Mouse (Mus musculus) intestine, embryonic 14.5 days (tissue): Measurements from ENCODE around the gene Itih4. TPM values are rescaled to one million over a fixed set of nuclear protein-coding genes. Genes with fewer than 3 reads are reported as not detected.

Source experiments
- ATAC-seq: fragments of 200-750 bp; cut with Nextera tagmentation; replicated peaks from 2 replicates; pipeline ENCODE4 v1.8.0; 2017; ENCODE audit warnings: low read depth, moderate number of reproducible peaks, moderate TSS enrichment, moderate library complexity; ENCODE audit not compliant: low FRiP score, low TSS enrichment
- DNase-seq: peaks from one replicate; pipeline ENCODE4 v3.0.0-alpha.2; 2018; ENCODE audit warnings: low spot score
- H3K27ac ChIP-seq: fragments of 300-500 bp; sonication (generic); 2 replicates; pipeline ENCODE4 v1.5.1; 2014; ENCODE audit warnings: low read depth, mild to moderate bottlenecking, control low read depth
- H3K27me3 ChIP-seq: fragments of 300-500 bp; sonication (generic); replicated peaks from 2 replicates; pipeline ENCODE4 v1.6.1; 2014; ENCODE audit warnings: low read length, control low read depth; ENCODE audit not compliant: control insufficient read depth, insufficient read depth
- H3K36me3 ChIP-seq: fragments of 300-500 bp; sonication (generic); 2 replicates; pipeline ENCODE4 v1.6.1; 2014; ENCODE audit warnings: low read length, control low read depth; ENCODE audit not compliant: control insufficient read depth, insufficient read depth
- H3K4me1 ChIP-seq: fragments of 300-500 bp; sonication (generic); replicated peaks from 2 replicates; pipeline ENCODE4 v1.6.1; 2014; ENCODE audit warnings: low read length, control low read depth, mixed read lengths; ENCODE audit not compliant: control insufficient read depth, insufficient read depth
- H3K4me2 ChIP-seq: fragments of 300-500 bp; sonication (generic); 2 replicates; pipeline ENCODE4 v1.6.1; 2014; ENCODE audit warnings: low read length
- H3K4me3 ChIP-seq: fragments of 300-500 bp; sonication (generic); 2 replicates; pipeline ENCODE4 v1.5.1; 2014; ENCODE audit warnings: low read depth, low read length, control low read depth, mixed read lengths
- H3K9ac ChIP-seq: fragments of 300-500 bp; sonication (generic); 2 replicates; pipeline ENCODE4 v1.6.1; 2014; ENCODE audit warnings: mild to moderate bottlenecking, low read length
- H3K9me3 ChIP-seq: fragments of 300-500 bp; sonication (generic); 2 replicates; pipeline ENCODE4 v1.6.1; 2016; ENCODE audit warnings: low read length, control low read depth; ENCODE audit not compliant: control insufficient read depth
- WGBS: fragments of 180-500 bp; shearing (Covaris S2); extraction: QIAGEN DNeasy Blood & Tissue Kit; methylation state at CpG from one replicate; pipeline ENCODE4 v1.1.7; 2014; 5-methylcytosine and 5-hydroxymethylcytosine counted together
- polyA plus RNA-seq: library from polyadenylated mRNA; unstranded; fragments of >200 nt; fragmentation: Nextera tagmentation; extraction: Ambion mirVana; gene quantifications from 2 replicates; pipeline ENCODE4 v1.2.1, GENCODE M21; 2014

Itih4 gene
- 0.05 TPM in 1 of 2 replicates, not detected in the other for polyA plus RNA-seq

DNA sequence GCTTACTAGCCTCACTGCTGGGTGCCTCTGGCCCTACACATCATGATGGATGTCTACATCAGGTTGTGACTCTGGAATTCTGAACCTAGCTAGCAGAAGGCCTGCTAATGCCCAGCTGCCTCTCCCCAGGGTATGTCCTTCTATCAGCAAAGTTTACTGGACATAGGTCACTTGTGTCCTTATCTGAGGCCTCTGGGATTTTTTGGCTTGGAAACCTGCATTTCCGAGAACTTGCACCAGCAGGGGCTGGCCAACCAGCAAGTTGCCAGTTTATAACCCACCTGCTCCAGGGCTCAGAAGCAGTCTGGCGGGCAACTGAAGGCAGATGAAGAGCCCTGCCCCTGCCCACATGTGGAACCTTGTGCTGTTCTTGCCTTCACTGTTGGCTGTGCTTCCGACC, at the start of gene Itih4:
Itih4 (plus strand) TSS at position 273 of the 400 bp plus-strand sequence.
- no peaks in the 10 kb centered on the region for H3K27me3 ChIP-seq
- H3K9me3 ChIP-seq, result no peaks in the 10 kb centered on the region
- H3K4me1 ChIP-seq, result peaks cover 6% of the 10 kb centered on the region
- DNase-seq, result no peak
- no peaks in the 10 kb centered on the region for H3K36me3 ChIP-seq
- no peak within 1 kb of the TSS for H3K4me2 ChIP-seq
- WGBS, result 88% methylated on average over 3 of the region's 3 CpGs
- H3K4me3 ChIP-seq, result no peak within 1 kb of the TSS
- no peak for ATAC-seq
- H3K27ac ChIP-seq, result no peak within 1 kb of the TSS
- H3K9ac ChIP-seq, result no peak within 1 kb of the TSS

DNA sequence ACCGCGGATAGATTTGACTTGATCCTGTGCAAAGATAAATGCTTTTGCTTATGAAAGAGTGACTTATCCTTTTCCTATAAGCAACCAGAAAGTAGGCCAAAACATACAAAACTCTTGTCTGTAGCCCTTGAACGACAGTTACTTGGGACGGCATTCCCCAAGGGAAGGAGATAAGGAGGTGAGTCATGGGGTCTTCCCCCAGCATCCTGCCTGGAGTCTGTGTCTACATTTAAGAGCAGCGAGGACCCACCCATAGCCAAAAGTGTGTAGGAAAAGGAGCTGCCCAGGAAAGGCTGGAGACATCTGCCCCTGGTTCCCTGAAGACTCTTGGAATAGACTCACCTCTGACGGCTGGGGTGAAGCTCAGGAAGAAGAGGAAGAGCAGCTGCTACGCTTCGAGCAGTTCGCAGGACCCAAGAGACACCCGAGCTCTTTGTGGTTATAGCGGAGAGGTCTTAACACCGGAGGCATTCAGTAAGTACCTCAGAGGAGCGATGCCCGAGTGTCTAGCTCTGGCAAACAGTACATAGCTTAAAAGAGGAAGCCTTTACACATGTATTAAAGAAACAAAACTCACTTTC, 48.8 kb upstream of the Itih4 start:
- ATAC-seq, result no peak
- WGBS, result 90% methylated on average over 14 of the region's 14 CpGs

DNA sequence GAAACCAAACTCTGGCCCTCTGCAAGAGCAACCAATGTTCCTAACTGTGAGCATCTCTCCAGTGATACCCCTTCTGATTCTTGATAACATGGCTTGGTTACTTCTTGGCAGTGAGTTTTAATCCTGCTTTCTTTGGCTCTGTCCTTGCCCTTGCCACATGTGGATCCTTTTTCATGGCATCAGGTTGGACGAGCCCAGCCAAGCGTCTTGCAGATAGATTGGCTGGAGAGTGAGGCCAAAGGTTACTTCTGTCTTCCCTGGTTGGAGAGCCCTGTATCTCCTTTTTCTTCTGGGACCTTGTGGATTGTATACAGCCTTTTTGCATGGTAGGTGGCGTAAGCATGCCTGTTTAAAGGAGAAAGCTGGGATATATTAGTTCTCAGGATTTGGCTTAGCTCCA, 42.6 kb upstream of the Itih4 start:
- no peaks in the 10 kb centered on the region for H3K9me3 ChIP-seq
- ATAC-seq, result no peak
- 0 out of 2 replicates have a peak, but pooled peaks cover 5% of the 10 kb centered on the region for H3K36me3 ChIP-seq
- H3K4me3 ChIP-seq, result no peak overlapping the region
- H3K4me1 ChIP-seq, result no peaks in the 10 kb centered on the region
- no peak overlapping the region for H3K9ac ChIP-seq
- DNase-seq, result no peak
- no peak overlapping the region for H3K27ac ChIP-seq
- H3K27me3 ChIP-seq, result no peaks in the 10 kb centered on the region
- no peak overlapping the region for H3K4me2 ChIP-seq
- WGBS, result 91% methylated on average over 3 of the region's 3 CpGs

More for the DNA sequence above, 48.8 kb upstream of the Itih4 start:
- Histone ChIP-seq H3K27ac (no peak overlapping the region), H3K4me2 (no peak overlapping the region), H3K9me3 (no peaks in the 10 kb centered on the region), H3K36me3 (peaks cover 17% of the 10 kb centered on the region; the same call in 1 of the 2 replicates), H3K27me3 (no peaks in the 10 kb centered on the region), H3K4me1 (no peaks in the 10 kb centered on the region), H3K4me3 (no peak overlapping the region), H3K9ac (no peak overlapping the region)
- DNase-seq, result no peak

DNA sequence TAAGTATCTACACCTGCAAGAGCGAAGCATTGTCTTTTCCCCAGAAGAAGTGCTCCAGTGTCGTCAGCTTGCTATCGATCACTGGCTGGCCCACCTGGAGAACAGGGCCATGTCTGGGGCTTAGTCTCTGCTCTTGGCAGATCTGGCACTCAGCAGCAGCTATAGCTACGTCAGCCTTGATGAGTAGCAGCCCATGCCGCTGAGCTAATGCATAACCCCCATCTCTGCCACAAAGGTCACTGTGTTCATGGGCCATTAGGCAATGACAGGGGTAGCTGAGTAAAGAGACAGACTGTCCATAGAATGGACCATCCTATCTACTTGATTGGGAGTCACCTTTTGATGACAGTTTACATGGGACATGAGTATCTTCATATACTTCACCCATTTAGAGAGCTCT, 35.8 kb upstream of the Itih4 start:
- Histone ChIP-seq H3K27me3 (no peaks in the 10 kb centered on the region), H3K36me3 (peaks cover 4% of the 10 kb centered on the region; the same call in 1 of the 2 replicates), H3K4me2 (no peak overlapping the region), H3K27ac (no peak overlapping the region), H3K9me3 (no peaks in the 10 kb centered on the region), H3K4me1 (no peaks in the 10 kb centered on the region), H3K4me3 (no peak overlapping the region), H3K9ac (no peak overlapping the region)
- WGBS, result 88% methylated on average over 5 of the region's 5 CpGs
- no peak for ATAC-seq
- DNase-seq, result no peak

DNA sequence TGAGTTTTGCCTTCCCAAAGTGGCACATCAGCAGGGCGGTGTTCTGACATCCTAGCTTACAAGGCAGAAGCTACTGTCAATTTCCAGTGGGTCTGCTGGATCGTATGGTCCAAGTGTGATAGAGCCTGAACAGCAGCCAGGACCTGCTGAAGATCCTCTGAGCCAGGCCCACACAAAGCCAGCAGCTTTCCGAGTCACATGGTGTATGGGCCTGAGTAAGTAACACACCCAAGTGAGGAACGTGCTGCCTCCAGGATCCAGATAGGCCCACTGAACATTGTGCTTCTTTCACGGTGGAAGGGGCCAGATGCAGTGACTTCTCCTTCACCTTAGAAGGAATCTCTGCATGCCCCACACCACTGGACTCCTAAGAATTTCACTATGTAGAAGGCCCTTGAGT, 34.0 kb upstream of the Itih4 start:
- WGBS, result 93% methylated on average over 5 of the region's 5 CpGs
- ATAC-seq (no peak), DNase-seq (no peak)
- Histone ChIP-seq H3K27me3 (no peaks in the 10 kb centered on the region), H3K9ac (no peak overlapping the region), H3K9me3 (no peaks in the 10 kb centered on the region), H3K27ac (no peak overlapping the region), H3K4me1 (no peaks in the 10 kb centered on the region), H3K4me3 (no peak overlapping the region), H3K36me3 (peaks cover 6% of the 10 kb centered on the region; the same call in 1 of the 2 replicates), H3K4me2 (no peak overlapping the region)

DNA sequence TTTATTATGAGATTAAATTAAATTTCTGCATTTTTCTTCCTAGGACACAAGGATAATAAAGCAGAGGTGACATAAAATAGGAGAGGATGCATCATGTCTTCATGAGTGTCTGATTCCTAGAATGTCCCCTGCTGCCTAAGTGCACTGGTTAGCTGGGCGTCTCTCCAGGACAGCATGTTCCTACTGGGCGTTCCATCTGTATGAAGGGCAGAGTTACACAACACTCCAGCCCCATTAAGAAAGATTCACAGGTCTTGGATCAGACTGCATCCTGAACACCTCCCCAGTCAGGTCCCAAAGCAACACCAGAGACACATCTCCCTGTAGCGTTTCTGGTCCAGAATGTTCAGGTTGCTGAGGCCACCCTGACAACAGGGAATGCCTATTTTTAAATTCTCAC, 31.0 kb upstream of the Itih4 start:
- no peak overlapping the region for H3K4me2 ChIP-seq
- H3K4me3 ChIP-seq, result no peak overlapping the region
- no peak overlapping the region for H3K27ac ChIP-seq
- no peaks in the 10 kb centered on the region for H3K27me3 ChIP-seq
- H3K9ac ChIP-seq, result no peak overlapping the region
- no peak for DNase-seq
- no peaks in the 10 kb centered on the region for H3K9me3 ChIP-seq
- peaks cover 6% of the 10 kb centered on the region; the same call in 1 of the 2 replicates for H3K36me3 ChIP-seq
- no peaks in the 10 kb centered on the region for H3K4me1 ChIP-seq
- WGBS, result 91% methylated on average over 3 of the region's 3 CpGs
- ATAC-seq, result no peak

DNA sequence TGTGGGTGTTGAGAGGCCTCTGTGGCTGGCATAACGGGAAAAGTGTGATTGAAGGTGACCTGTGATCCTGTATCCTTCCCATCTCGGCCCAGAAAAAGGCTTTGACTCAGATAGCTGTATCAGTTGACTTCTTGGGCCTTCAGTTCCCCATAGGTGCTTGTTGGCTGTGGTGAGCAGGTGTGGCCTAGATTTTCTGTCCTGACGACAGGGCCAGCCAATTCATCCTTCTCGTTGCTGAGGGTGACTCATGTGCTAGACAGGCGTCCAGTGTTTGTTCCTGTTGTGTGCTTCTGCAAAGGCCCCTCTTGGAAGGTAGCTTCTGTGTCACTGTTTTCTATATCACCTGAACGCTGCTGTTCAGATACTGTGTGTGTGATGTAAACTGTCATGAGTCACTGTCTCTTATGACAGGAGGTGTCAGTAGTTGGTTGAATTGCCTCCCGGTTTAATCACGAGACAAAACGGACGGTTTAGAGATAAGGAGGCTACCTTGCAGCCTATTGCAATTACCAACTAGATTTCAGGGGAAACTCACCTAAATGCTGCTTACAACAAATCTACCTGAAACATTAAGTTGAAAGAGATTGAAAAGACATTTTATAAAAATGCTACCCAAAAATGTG, 29.3 kb upstream of the Itih4 start:
- no peak overlapping the region for H3K9ac ChIP-seq
- no peaks in the 10 kb centered on the region for H3K9me3 ChIP-seq
- no peak for DNase-seq
- WGBS, result 67% methylated on average over 10 of the region's 10 CpGs
- peaks cover 6% of the 10 kb centered on the region for H3K4me1 ChIP-seq
- H3K4me2 ChIP-seq, result no peak overlapping the region
- 0 out of 2 replicates have a peak, but pooled peaks cover 4% of the 10 kb centered on the region for H3K36me3 ChIP-seq
- no peaks in the 10 kb centered on the region for H3K27me3 ChIP-seq
- H3K27ac ChIP-seq, result no peak overlapping the region
- no peak overlapping the region for H3K4me3 ChIP-seq
- ATAC-seq, result no peak

DNA sequence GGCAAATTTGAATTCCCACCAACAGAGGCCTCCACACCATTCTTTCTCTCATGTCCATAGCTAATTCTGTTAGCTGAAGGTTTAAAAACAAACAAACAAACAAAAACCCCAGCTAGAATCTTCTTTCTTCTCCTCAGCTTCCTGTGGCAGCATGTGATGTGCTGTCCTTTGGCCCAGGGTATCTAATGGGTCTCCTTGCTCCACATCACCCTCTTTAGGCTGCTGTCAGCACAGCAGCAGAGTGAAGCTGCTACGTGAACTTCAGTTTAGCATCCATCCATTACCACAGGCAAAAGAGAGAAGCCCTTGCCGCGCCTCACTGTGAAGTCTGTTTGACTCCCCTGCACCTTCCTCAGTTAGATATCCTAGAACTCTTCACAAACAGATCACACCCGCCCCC, 28.3 kb upstream of the Itih4 start:
- Histone ChIP-seq H3K4me3 (no peak overlapping the region), H3K4me2 (no peak overlapping the region), H3K27me3 (no peaks in the 10 kb centered on the region), H3K27ac (no peak overlapping the region), H3K4me1 (peaks cover 6% of the 10 kb centered on the region), H3K36me3 (0 out of 2 replicates have a peak, but pooled peaks cover 4% of the 10 kb centered on the region), H3K9me3 (no peaks in the 10 kb centered on the region), H3K9ac (no peak overlapping the region)
- no peak for DNase-seq
- ATAC-seq, result no peak
- whole genome bisulfite sequencing, result 76% methylated on average over 4 of the region's 4 CpGs
